Mouse (Mus musculus) adrenal gland, adult 8-10 months (tissue): ENCODE data around the gene Sptbn2. TPM values are rescaled to one million over a fixed set of nuclear protein-coding genes. Genes with fewer than 3 reads are reported as not detected.

Experiments
- DNase-seq: peaks from one replicate; pipeline ENCODE4 v3.0.0; 2022
- total RNA-seq, 4 experiments: library from RNA; stranded (reverse); gene quantifications; 2 replicates each; pipeline ENCODE4 v1.2.4; 2022

Sptbn2 gene
- total RNA-seq, 4 experiments from 2014 or later = 0.99 to 3.5 (median 1.6) TPM

- no peak for DNase-seq
Measured at GRCm38 (mm10) chr19:4785206-4785605, 74.2 kb downstream of the Sptbn2 start.

- no peak for DNase-seq
Measured at GRCm38 (mm10) chr19:4786313-4786712, 75.3 kb downstream of the Sptbn2 start.

- DNase-seq = no peak
Measured at GRCm38 (mm10) chr19:4793281-4793830, 82.4 kb downstream of the Sptbn2 start.

DNA sequence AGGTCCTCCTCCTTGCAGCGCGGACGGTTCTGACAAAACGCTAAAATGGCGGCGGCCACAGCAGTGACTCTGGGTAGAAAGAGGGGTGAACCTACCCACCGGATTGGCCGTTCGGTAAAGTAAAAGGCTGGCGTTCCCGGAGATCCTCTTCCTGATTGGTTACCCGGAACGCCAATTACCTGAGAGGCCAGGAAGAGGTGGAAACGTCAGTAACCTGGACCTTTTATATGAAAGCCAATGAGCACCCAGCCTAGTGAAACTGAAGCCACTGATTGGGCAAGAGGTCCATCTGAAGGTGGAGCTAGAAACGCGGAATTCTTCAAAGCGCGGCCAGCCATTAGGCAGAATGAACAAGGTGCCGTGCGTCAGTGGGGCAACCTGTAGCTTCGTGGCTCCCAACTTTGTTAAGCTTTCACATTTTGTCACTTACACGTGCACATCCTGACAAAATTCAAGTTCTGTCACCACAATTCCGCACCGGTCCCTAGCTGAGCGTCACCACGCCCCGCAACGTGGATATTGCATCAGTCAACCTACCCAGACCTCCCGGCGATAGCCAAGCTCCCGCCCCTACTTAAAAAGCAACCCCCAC lies 83.0 kb downstream of the Sptbn2 start, which contains the start of gene Rbm4:
Gene Rbm4 (minus strand): TSS at position 71 of the 592 bp plus-strand sequence.
- DNase-seq = peak; percentile 98

DNA sequence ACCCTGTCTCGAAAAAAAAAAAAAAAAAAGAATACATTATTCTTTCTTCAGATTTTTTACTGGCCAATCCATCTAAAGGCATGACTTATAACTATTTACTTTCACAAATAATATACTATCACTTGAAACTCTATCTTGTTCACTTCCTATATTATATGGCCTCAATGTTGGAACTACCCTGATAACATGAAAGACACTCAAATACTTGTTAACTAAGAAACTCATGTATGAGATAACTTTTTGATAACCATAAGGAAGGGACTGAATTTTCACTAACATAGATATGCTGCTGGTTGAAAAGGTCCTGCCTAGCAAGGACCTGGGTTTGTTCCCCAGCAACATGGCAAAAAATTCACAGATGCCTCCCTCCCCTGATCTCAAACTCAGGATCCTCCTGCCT lies 85.0 kb downstream of the Sptbn2 start:
- no peak for DNase-seq

DNA sequence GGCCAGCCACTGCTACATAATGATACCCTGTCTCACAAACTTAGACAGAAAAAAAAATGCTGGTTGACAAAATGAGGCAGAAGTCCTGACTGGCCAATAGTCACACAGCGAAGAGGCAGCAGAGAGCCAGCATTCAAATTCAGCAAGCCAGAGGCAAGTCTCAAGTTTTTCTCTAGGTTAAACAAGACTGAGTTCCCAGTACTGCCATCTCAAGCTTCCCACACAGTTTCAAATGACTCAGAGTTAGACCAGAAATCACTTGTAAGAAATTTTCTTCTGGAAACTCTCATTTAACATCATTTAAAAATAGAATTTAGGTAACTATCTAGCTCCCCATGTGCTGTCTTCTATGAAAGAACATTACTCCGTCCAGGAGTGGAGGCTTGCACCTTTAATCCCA lies 86.9 kb downstream of the Sptbn2 start:
- DNase-seq = no peak

GRCm38 (mm10) chr19:4799083-4799482 lies 88.1 kb downstream of the Sptbn2 start:
- no peak for DNase-seq

Other genes starting within 250 kb of the Sptbn2 start
- gene Syt12, start 233.7 kb upstream of the Sptbn2 start, total RNA-seq = 10 to 100 TPM; 60.5 to 90.4 (median 73.7) TPM
- 10 to 100 TPM; 12.2 to 22.5 (median 20.2) TPM for gene 2010003K11Rik, start 212.6 kb upstream of the Sptbn2 start, total RNA-seq
- 100 to 1,000 TPM; 351 to 737 (median 517) TPM for gene Pcx, start 200.7 kb upstream of the Sptbn2 start, total RNA-seq
- gene Lrfn4, start 95.5 kb upstream of the Sptbn2 start, total RNA-seq = 1 to 10 TPM; 3.9 to 9.3 (median 6.5) TPM
- 10 to 100 TPM; 34.0 to 47.7 (median 38.9) TPM for gene Rce1, start 85.5 kb upstream of the Sptbn2 start, total RNA-seq
- gene Gm960, start 12.5 kb upstream of the Sptbn2 start, total RNA-seq = 1 to 10 TPM in 1 of 4 experiments, under 1 TPM in 2, not detected in 1; 0.67 to 1.0 (median 0.94) TPM
- gene Rbm4b, start 45.3 kb downstream of the Sptbn2 start, total RNA-seq = 10 to 100 TPM; 14.3 to 16.5 (median 16.1) TPM
- gene Rbm4, start 82.7 kb downstream of the Sptbn2 start, total RNA-seq = 10 to 100 TPM; 54.0 to 83.2 (median 62.0) TPM
- 10 to 100 TPM; 20.7 to 31.8 (median 24.4) TPM for gene Gm21992, start 100.4 kb downstream of the Sptbn2 start, total RNA-seq
- 10 to 100 TPM; 43.7 to 64.6 (median 53.9) TPM for gene Rbm14, start 100.5 kb downstream of the Sptbn2 start, total RNA-seq
- gene Ccs, start 128.2 kb downstream of the Sptbn2 start, total RNA-seq = 100 to 1,000 TPM; 101 to 198 (median 175) TPM
- under 1 TPM; 0.15 to 0.59 (median 0.29) TPM for gene Ccdc87, start 128.2 kb downstream of the Sptbn2 start, total RNA-seq
- gene Ctsf, start 144.0 kb downstream of the Sptbn2 start, total RNA-seq = 100 to 1,000 TPM; 412 to 672 (median 540) TPM
- gene Actn3, start 166.7 kb downstream of the Sptbn2 start, total RNA-seq = 1 to 10 TPM in 1 of 4 experiments, under 1 TPM in 3; 0.46 to 1.5 (median 0.75) TPM
- 10 to 100 TPM; 26.3 to 35.8 (median 29.2) TPM for gene Zdhhc24, start 167.5 kb downstream of the Sptbn2 start, total RNA-seq
- 10 to 100 TPM in 2 of 4 experiments, 1 to 10 TPM in 2; 6.9 to 23.3 (median 12.5) TPM for gene Bbs1, start 195.5 kb downstream of the Sptbn2 start, total RNA-seq
- gene Dpp3, start 217.1 kb downstream of the Sptbn2 start, total RNA-seq = 100 to 1,000 TPM; 110 to 141 (median 132) TPM
- gene Peli3, start 232.0 kb downstream of the Sptbn2 start, total RNA-seq = 10 to 100 TPM; 10.9 to 19.5 (median 15.2) TPM